Mouse (Mus musculus): ENCODE data around the gene Vamp5.

Gene Vamp5

GRCm38 (mm10) chr6:72366844-72367443 is 13.3 kb downstream of the Vamp5 start, which contains the start of gene Rnf181:
Rnf181 (minus strand) TSS chr6:72366956.
- in situ Hi-C loops (cut with MboI) = no loop called here

- in situ Hi-C loops (cut with MboI) = no loop called here
Measured at GRCm38 (mm10) chr6:72366304-72366703, 14.0 kb downstream of the Vamp5 start.

GRCm38 (mm10) chr6:72364985-72365384 is 15.3 kb downstream of the Vamp5 start:
- in situ Hi-C loops (cut with MboI) = no loop called here

GRCm38 (mm10) chr6:72364009-72364408 is 16.3 kb downstream of the Vamp5 start:
- in situ Hi-C loops (cut with MboI) = no loop called here

GRCm38 (mm10) chr6:72362132-72363028 is 17.9 kb downstream of the Vamp5 start:
- in situ Hi-C loops (cut with MboI) = no loop called here

GRCm38 (mm10) chr6:72361121-72361551 is 19.1 kb downstream of the Vamp5 start:
- in situ Hi-C loops (cut with MboI) = no loop called here

- in situ Hi-C loops (cut with MboI) = no loop called here
Measured at GRCm38 (mm10) chr6:72360599-72360935, 19.7 kb downstream of the Vamp5 start.

- in situ Hi-C loops (cut with MboI) = no loop called here
Measured at GRCm38 (mm10) chr6:72359891-72360598, 20.2 kb downstream of the Vamp5 start.

- in situ Hi-C loops (cut with MboI) = no loop called here
Measured at GRCm38 (mm10) chr6:72359343-72359742, 20.9 kb downstream of the Vamp5 start.

- in situ Hi-C loops (cut with MboI) = no loop called here
Measured at GRCm38 (mm10) chr6:72358086-72358764, 22.0 kb downstream of the Vamp5 start.

GRCm38 (mm10) chr6:72357164-72358079 is 22.8 kb downstream of the Vamp5 start:
- in situ Hi-C loops (cut with MboI) = no loop called here

- in situ Hi-C loops (cut with MboI) = no loop called here
Measured at GRCm38 (mm10) chr6:72356001-72356532, 24.2 kb downstream of the Vamp5 start.

- in situ Hi-C loops (cut with MboI) = no loop called here
Measured at GRCm38 (mm10) chr6:72355066-72355911, 25.0 kb downstream of the Vamp5 start, which contains the start of gene Tmem150a. Tmem150a (plus strand) TSS chr6:72355447.

- in situ Hi-C loops (cut with MboI) = no loop called here
Measured at GRCm38 (mm10) chr6:72354025-72354424, 26.2 kb downstream of the Vamp5 start.

- in situ Hi-C loops (cut with MboI) = no loop called here
Measured at GRCm38 (mm10) chr6:72352636-72353405, 27.4 kb downstream of the Vamp5 start.

- in situ Hi-C loops (cut with MboI) = no loop called here
Measured at GRCm38 (mm10) chr6:72350214-72350613, 30.1 kb downstream of the Vamp5 start.

- in situ Hi-C loops (cut with MboI) = no loop called here
Measured at GRCm38 (mm10) chr6:72348411-72348810, 31.9 kb downstream of the Vamp5 start.

GRCm38 (mm10) chr6:72347166-72347941 is 32.9 kb downstream of the Vamp5 start, which contains the start of gene 0610030E20Rik:
0610030E20Rik (plus strand) TSS chr6:72347317.
- in situ Hi-C loops (cut with MboI) = no loop called here
